Mouse (Mus musculus) kidney, postnatal 25 days (tissue): Measurements from ENCODE around the gene St6galnac3.
A peak's percentile ranks its signal among the peaks of the same experiment; 100 is the strongest.

Experiments used
- DNase-seq, 2 experiments: peaks; one replicate each; pipeline ENCODE4 v3.0.0; 2021; ENCODE audit warnings: mixed read lengths in 2 of 2

The St6galnac3 gene

GRCm38 (mm10) chr3:153733364-153734159 is 8.6 kb upstream of the St6galnac3 start:
- DNase-seq = no peak

- no peak for DNase-seq
These were observed 7.8 kb upstream of the St6galnac3 start for GRCm38 (mm10) chr3:153732749-153733148.

GRCm38 (mm10) chr3:153732035-153732434 is 7.1 kb upstream of the St6galnac3 start:
- DNase-seq = peak in 1 of 2 experiments; percentile 46

DNA sequence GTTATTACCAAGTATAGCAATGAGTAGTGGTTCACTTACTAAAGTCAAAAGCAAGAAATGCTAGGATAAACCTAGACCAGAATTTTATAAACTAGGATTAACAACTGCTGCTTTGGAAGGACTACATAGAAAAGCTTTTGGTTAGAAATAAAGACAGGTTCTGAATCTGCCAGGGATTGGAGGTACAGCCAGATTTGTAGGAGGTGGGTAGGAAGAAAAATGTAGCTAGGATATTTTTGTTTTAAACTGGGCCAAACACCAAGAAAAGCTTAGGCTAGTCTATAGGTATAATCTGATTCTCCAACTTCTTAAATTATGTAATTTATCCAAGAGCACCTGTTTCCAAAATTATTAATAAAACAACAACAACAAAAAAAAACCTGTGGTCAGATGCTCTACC is 3.6 kb upstream of the St6galnac3 start:
- DNase-seq = no peak

DNA sequence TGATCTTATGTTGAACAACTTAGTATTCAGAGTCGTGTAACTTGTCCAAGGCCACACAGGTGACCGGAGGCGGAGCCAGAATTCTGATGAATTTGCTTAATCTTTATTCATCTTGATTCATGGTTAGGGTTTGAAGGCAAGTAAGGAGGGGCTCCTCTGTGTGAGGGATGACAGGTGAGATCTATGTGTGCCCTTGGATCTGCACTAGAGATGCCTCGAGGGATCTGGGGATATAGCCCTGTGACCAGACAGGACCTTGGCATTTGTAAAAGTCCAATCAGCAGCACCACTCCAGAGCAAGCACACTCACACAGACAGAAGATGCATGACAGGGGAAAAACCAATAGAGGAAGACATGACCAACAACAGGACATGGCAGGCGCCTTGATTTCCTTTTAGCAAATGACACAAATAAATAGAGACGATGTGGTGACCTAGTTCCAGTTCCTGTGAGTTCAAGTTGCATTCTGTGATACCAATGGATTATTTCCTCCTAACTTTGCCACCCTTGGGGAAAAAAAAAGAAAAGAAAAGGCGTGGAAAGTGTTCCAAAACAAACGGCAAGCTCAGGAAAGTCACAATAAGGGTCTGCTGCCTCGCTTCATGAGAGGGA is 1.4 kb downstream of the St6galnac3 start:
- peak in 1 of 2 experiments; percentile 9 for DNase-seq

DNA sequence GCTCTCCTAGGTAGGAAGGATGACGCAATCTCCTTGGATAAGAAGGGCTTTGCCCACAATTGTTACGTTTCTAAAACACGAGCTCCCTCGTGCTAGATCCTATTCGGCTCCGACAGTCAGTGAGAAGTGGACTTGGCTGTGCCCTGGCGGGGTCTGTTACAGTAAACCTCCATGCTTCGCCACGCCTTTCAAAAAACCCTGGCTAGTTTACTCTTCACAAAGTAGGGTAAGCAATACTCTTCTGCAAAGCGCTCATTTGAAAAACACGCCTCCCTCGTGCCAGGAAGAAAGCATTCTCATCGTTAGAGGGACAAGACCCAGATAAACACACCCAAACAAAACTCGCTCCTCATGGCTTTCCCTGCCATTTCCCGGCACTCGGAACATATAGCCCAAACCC is 3.4 kb downstream of the St6galnac3 start:
- DNase-seq = no peak

DNA sequence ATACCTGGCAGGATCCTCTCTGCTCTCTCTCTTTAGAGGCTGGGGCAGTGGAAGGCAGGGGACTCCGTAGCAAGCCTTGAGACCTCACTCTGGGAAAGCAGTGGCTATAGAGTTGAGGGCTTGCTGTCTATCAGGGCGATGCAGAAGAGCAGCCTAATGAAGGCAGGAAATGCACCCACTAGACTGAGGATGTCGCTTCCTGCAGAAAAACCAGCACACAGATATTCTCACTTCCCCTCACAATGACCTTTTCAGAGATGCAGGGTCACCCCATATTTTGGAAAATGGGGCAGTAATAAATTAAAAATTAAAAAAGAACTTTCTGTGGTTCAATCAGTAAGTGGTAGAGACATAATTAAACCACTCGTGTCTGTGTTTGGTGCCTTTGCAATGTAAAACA is 4.1 kb downstream of the St6galnac3 start:
- no peak for DNase-seq

GRCm38 (mm10) chr3:153720296-153720695 is 4.7 kb downstream of the St6galnac3 start:
- no peak for DNase-seq

GRCm38 (mm10) chr3:153719256-153719970 is 5.6 kb downstream of the St6galnac3 start:
- no peak for DNase-seq

- DNase-seq = no peak
These were observed 6.2 kb downstream of the St6galnac3 start for GRCm38 (mm10) chr3:153718724-153719123.

DNA sequence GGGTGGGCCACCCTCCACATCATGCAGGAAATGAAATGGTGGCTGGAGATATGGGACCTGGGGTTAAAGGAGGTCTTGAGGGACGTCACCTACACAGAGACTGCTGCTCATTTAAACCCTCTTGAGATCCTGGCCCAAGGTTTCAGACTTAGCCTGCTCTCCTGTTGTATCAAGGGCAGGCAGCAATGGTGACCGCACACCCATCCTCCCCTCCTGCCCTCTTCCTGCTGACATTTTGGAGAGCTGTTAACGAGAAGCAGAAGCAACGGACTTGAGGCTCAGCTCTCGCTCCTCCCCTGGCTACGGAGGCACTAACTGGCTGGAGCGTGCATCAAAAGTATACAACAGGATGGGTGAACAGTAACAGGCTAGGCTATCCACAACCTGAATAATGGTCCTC is 7.2 kb downstream of the St6galnac3 start:
- no peak for DNase-seq

DNA sequence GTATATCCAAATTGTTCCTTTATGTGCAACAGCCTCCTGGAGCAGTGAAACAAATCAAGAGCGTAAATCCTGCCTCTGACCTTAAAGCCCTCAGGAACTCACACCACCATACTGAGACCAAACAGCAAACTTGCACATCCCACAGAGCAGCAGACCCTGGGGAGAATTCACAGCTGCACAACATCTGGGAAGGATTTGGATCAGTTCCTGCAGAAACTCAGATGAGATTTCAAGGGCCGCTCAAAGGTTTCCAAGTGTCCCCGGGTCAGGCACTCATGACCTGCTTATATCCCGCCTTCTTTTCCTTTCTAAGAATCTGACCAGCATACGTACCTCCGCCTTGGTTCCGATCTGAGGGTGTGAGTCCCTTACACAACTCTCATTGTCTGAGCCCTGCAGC is 9.3 kb downstream of the St6galnac3 start:
- no peak for DNase-seq

DNA sequence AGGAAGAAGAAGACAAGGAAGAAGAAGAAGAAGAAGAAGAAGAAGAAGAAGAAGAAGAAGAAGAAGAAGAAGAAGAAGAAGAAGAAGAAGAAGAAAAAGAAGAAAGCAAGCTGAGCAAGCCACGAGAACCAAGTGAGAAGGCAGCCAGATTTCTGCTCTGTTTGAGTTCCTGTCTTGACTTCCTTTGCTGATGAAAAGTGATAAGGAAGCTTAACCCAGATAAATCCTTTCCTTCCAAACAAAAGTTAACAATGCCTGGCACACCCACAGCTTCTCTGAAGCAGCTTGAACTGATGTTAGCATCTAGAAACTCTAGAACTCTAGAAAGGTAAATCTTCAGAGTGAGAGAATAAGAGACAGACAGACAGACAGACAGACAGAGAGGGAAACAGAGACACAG is 14.4 kb downstream of the St6galnac3 start:
- no peak for DNase-seq

GRCm38 (mm10) chr3:153707687-153708086 is 17.3 kb downstream of the St6galnac3 start:
- DNase-seq = no peak

GRCm38 (mm10) chr3:153706901-153707300 is 18.1 kb downstream of the St6galnac3 start:
- no peak for DNase-seq

GRCm38 (mm10) chr3:153701752-153702740 is 22.9 kb downstream of the St6galnac3 start:
- peak in 1 of 2 experiments; percentile 21 for DNase-seq

DNA sequence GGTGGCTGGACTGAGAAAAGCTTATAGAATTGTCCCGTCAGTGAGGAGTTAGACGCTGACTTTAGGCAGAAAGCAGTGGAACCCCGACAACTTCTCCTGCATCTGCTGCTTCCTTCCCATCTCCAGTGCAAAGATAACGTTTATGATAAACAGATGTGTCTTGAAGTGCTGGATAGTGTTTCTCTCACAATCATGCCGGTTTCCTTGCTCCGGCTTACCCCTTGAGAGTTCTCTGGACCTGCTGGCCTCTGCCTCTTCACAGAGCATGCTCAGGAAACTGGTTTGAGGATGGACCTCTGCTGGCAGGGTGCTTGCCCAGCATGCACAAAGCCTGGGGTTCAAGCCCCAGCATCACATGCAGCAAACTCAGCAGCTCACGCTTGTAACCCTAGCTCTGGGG is 23.8 kb downstream of the St6galnac3 start:
- DNase-seq = no peak

DNA sequence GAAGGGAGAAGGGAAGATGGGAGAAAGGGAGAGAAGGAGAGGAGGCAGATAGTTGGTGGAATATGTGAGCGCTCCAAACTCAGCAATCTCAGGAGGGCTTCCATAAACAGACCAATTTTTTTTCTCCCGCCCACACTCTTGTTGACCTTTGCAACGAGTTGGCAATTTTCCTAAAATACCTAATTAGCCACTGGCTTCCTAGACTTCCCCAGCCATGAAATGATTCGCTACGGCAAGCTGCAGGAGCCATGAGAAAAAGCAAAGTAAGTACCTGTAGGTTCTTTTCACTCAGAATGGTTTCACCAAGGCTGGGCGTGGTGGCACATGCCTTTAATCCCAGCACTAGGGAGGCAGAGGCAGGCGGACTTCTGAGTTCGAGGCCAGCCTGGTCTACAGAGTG is 25.9 kb downstream of the St6galnac3 start:
- DNase-seq = peak; percentile 55 to 66

- no peak for DNase-seq
These were observed 32.0 kb downstream of the St6galnac3 start for GRCm38 (mm10) chr3:153692978-153693377.

GRCm38 (mm10) chr3:153692206-153692813 is 32.7 kb downstream of the St6galnac3 start:
- peak; percentile 26 to 58 for DNase-seq

DNA sequence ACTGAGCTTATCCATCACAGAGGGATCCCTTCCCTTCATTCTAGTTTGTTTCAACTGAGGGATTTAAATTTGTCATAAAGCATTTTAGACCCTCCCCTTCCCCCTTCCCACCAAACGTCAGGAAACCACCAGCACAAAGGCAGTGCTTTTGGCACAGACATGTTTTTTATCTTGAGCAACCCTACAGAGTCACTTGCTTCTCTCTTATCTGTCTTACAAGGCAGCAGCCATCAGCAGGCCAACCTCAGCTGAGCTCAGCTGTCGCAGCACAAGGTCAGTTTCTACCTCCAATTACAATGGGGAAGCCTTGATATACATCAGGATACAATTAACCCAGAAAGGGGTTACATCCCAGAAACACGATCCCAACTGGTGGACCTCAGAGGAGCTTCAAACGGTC is 33.4 kb downstream of the St6galnac3 start:
- DNase-seq = no peak

DNA sequence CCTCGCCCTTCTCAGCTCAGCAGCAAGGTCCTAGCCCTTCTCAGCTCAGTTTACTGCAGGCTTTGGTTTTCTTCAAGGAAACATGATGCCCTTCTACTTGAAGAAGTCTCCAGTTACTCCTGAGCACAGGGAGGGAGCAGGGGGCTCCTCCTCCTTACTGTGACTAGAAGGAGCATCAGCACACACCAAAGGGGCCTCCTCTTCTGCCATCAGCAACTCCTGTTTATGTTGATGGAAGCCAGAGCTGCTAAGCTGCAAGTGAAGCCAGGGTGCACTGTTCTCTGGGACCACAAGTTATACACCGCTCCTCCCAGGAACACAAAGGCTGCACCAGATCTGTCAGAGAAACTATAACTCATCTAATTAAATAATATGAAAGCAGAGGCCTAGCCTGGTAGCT is 34.4 kb downstream of the St6galnac3 start:
- no peak for DNase-seq
